Mouse (Mus musculus) bone marrow macrophage, adult 2 months (primary cell): ENCODE data around the gene Slc35f1.

Experiments
- CTCF ChIP-seq: IDR thresholded peaks from 2 replicates; pipeline ENCODE4 v1.5.1; 2012; ENCODE audit warnings: low read depth, mild to moderate bottlenecking, low read length, moderate library complexity
- POLR2A ChIP-seq: IDR thresholded peaks from 2 replicates; pipeline ENCODE4 v1.6.1; 2012; ENCODE audit warnings: mild to moderate bottlenecking, low read depth, low read length, borderline replicate concordance

DNA sequence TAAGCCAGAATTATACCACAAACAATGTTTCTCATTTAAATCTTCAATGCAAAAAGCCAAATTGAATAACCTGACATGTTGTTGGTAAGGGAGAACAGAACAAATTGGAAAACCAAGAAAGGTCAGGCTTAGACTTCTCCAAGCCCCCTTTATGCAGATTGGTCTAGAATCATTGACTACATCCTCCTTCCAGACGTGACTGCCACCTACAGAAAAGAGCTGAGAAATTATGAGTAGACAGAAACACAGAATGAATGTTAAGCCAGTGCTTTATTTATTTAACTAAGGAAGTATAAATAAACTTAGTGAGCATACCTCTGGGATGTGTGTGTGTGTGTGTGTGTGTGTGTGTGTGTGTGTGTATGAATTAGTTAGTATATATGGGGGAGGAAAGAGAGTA, 344.9 kb downstream of the Slc35f1 start:
- TF ChIP-seq CTCF: no peak
- no peak for TF ChIP-seq POLR2A
